Mouse (Mus musculus): ENCODE results near the gene Slc16a5. TPM values are rescaled to one million over a fixed set of nuclear protein-coding genes. Genes with fewer than 3 reads are reported as not detected.

Slc16a5 gene
- 2.6 TPM for polyA plus RNA-seq (2015; fragmentation: Illumina TruSeq; extraction: RNeasy Lipid Tissue Mini Kit (QIAGEN cat#74804); ENCODE audit: insufficient read depth, low read depth, low replicate concordance)

GRCm38 (mm10) chr11:115462243-115462891, at the start of gene Slc16a5:
Slc16a5 (plus strand) TSS chr11:115462474.

DNA sequence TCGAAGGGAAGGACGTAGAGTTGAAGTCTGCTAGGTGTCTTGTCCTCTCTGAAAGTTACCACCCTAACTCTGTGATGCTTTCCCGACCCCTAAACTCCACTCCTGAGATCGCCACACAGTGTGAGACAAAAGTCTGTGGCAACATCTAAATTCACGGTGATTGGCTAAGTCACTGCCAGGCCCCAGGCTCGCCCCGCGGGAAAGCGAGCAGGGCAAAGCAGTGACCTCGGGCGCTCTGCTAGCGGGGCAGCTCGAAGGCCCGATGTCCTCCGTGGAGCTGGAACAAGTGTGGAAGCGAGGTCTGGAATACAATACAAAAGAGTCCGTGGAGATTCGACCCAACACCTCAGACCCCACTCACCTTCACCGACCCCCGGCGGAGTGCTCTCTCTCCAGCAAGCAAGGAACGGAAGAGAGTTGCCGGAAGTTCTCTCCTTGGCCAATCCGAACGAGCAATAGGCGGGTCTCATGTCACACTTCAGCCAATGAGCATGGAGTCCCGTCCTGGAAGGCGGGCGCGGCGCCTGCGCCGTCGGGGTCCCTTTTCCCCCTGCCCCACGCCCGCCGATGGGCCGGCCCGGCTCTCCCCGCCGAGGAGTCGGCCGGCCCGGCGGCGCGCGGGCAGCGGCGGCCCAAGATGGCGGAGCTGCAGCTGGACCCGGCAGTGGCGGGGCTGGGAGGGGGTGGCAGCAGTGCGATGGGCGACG, 42.6 kb upstream of the Slc16a5 start, which contains the start of the genes Atp5h and Kctd2:
TSS of gene Atp5h (minus strand) at position 432 of the 707 bp plus-strand sequence.
TSS of gene Kctd2 (plus strand) at position 598 of the 707 bp plus-strand sequence.

DNA sequence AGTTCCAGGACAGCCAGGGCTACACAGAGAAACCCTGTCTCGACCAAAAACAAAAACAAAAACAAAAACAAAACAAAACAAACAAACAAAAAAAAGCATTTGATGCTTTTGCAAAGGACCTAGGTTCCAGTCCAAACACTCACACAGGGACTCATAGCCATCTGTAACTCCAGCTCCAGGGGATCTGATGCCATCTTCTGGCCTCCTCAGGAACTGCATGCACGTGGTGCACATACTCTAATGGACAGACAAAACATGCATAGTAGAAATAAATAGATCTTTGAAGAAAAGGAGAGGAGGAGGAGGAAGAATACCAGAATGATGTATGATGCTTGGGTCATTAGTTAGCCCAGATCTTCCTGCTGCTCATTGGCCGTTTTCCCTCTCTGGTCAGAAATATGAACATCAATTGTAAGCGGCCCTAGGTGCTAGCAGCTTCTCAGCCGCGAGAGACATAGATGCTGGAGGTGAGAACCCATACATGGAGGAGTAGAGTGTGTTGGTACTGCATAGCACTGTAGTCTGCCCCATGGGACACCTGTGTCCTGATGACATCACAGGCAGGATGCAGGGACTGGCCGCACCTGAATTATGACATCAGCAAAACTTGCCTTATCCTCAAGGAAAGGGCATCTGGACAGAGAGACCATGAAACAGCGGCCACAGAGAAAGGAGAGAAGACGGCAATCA, 22.2 kb upstream of the Slc16a5 start, which contains the start of gene Trim80:
TSS of gene Trim80 (plus strand) at position 640 of the 690 bp plus-strand sequence.

GRCm38 (mm10) chr11:115475025-115475757, 12.9 kb downstream of the Slc16a5 start, which contains the start of gene Armc7:
Armc7 (plus strand) TSS chr11:115475667.

DNA sequence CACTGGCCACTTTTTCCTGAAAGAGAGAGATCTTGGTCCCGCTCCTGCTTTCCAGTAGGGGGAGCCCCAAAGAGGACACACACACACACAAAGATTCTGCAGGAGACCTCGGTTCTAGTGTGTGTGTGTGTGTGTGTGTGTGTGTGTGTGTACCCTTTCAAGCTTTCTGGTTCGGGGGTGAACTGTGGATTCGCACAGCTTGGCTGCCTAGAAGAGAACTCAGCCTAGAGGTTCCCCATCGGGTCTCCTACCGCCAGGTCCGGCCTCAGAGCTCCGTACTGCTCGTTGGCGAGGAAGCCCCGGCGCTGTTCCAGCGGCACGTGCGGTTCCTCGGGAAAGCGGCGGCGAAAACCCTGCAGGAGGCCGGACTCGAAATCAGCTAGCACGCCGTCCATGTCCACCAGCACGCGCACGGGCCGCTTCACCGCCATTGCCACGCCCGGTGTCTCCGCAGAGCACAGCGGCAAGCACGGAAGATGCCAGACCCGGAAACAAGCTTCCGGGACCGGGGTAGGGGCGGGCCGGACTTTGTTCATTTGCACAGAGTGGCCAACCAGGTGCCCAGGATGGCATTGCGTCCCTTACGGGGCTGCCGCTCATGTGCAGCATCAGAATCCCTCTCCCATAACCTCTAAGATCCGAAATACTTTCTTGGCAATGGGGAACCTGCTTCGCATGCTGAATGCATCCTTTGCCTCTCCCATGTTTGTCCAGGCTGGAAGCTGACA, 29.2 kb downstream of the Slc16a5 start, which contains the start of gene Nt5c:
TSS of gene Nt5c (minus strand) at position 507 of the 728 bp plus-strand sequence.

GRCm38 (mm10) chr11:115514238-115514663, 52.0 kb downstream of the Slc16a5 start, which contains the start of gene Jpt1:
Jpt1 (minus strand) TSS chr11:115514387.

Other genes starting within 250 kb of the Slc16a5 start
- gene Grin2c, start 195.2 kb upstream of the Slc16a5 start, polyA plus RNA-seq (2015; fragmentation: Illumina TruSeq; extraction: RNeasy Lipid Tissue Mini Kit (QIAGEN cat#74804); ENCODE audit: insufficient read depth, low read depth, low replicate concordance) = 0.48 TPM
- gene Fdxr, start 185.4 kb upstream of the Slc16a5 start, polyA plus RNA-seq (2015; fragmentation: Illumina TruSeq; extraction: RNeasy Lipid Tissue Mini Kit (QIAGEN cat#74804); ENCODE audit: insufficient read depth, low read depth, low replicate concordance) = 10.5 TPM
- gene Fads6, start 164.8 kb upstream of the Slc16a5 start, polyA plus RNA-seq (2015; fragmentation: Illumina TruSeq; extraction: RNeasy Lipid Tissue Mini Kit (QIAGEN cat#74804); ENCODE audit: insufficient read depth, low read depth, low replicate concordance) = 3.3 TPM
- gene Otop2, start 155.3 kb upstream of the Slc16a5 start, polyA plus RNA-seq (2015; fragmentation: Illumina TruSeq; extraction: RNeasy Lipid Tissue Mini Kit (QIAGEN cat#74804); ENCODE audit: insufficient read depth, low read depth, low replicate concordance) = not detected
- not detected for gene Ush1g, start 140.4 kb upstream of the Slc16a5 start, polyA plus RNA-seq (2015; fragmentation: Illumina TruSeq; extraction: RNeasy Lipid Tissue Mini Kit (QIAGEN cat#74804); ENCODE audit: insufficient read depth, low read depth, low replicate concordance)
- gene Otop3, start 127.7 kb upstream of the Slc16a5 start, polyA plus RNA-seq (2015; fragmentation: Illumina TruSeq; extraction: RNeasy Lipid Tissue Mini Kit (QIAGEN cat#74804); ENCODE audit: insufficient read depth, low read depth, low replicate concordance) = not detected
- 44.2 TPM for gene Hid1, start 94.7 kb upstream of the Slc16a5 start, polyA plus RNA-seq (2015; fragmentation: Illumina TruSeq; extraction: RNeasy Lipid Tissue Mini Kit (QIAGEN cat#74804); ENCODE audit: insufficient read depth, low read depth, low replicate concordance)
- 2.5 TPM for gene Cdr2l, start 80.6 kb upstream of the Slc16a5 start, polyA plus RNA-seq (2015; fragmentation: Illumina TruSeq; extraction: RNeasy Lipid Tissue Mini Kit (QIAGEN cat#74804); ENCODE audit: insufficient read depth, low read depth, low replicate concordance)
- gene Mrpl58, start 58.7 kb upstream of the Slc16a5 start, polyA plus RNA-seq (2015; fragmentation: Illumina TruSeq; extraction: RNeasy Lipid Tissue Mini Kit (QIAGEN cat#74804); ENCODE audit: insufficient read depth, low read depth, low replicate concordance) = 26.4 TPM
- 161 TPM for gene Atp5h, start 42.5 kb upstream of the Slc16a5 start, polyA plus RNA-seq (2015; fragmentation: Illumina TruSeq; extraction: RNeasy Lipid Tissue Mini Kit (QIAGEN cat#74804); ENCODE audit: insufficient read depth, low read depth, low replicate concordance)
- gene Kctd2, start 42.3 kb upstream of the Slc16a5 start, polyA plus RNA-seq (2015; fragmentation: Illumina TruSeq; extraction: RNeasy Lipid Tissue Mini Kit (QIAGEN cat#74804); ENCODE audit: insufficient read depth, low read depth, low replicate concordance) = 19.3 TPM
- not detected for gene Trim80, start 21.9 kb upstream of the Slc16a5 start, polyA plus RNA-seq (2015; fragmentation: Illumina TruSeq; extraction: RNeasy Lipid Tissue Mini Kit (QIAGEN cat#74804); ENCODE audit: insufficient read depth, low read depth, low replicate concordance)
- 1.3 TPM for gene Armc7, start 13.2 kb downstream of the Slc16a5 start, polyA plus RNA-seq (2015; fragmentation: Illumina TruSeq; extraction: RNeasy Lipid Tissue Mini Kit (QIAGEN cat#74804); ENCODE audit: insufficient read depth, low read depth, low replicate concordance)
- 14.2 TPM for gene Nt5c, start 29.4 kb downstream of the Slc16a5 start, polyA plus RNA-seq (2015; fragmentation: Illumina TruSeq; extraction: RNeasy Lipid Tissue Mini Kit (QIAGEN cat#74804); ENCODE audit: insufficient read depth, low read depth, low replicate concordance)
- gene Jpt1, start 51.9 kb downstream of the Slc16a5 start, polyA plus RNA-seq (2015; fragmentation: Illumina TruSeq; extraction: RNeasy Lipid Tissue Mini Kit (QIAGEN cat#74804); ENCODE audit: insufficient read depth, low read depth, low replicate concordance) = 22.4 TPM
- 54.9 TPM for gene Sumo2, start 73.8 kb downstream of the Slc16a5 start, polyA plus RNA-seq (2015; fragmentation: Illumina TruSeq; extraction: RNeasy Lipid Tissue Mini Kit (QIAGEN cat#74804); ENCODE audit: insufficient read depth, low read depth, low replicate concordance)
- gene Nup85, start 102.0 kb downstream of the Slc16a5 start, polyA plus RNA-seq (2015; fragmentation: Illumina TruSeq; extraction: RNeasy Lipid Tissue Mini Kit (QIAGEN cat#74804); ENCODE audit: insufficient read depth, low read depth, low replicate concordance) = 28.3 TPM
- 16.0 TPM for gene Mrps7, start 141.5 kb downstream of the Slc16a5 start, polyA plus RNA-seq (2015; fragmentation: Illumina TruSeq; extraction: RNeasy Lipid Tissue Mini Kit (QIAGEN cat#74804); ENCODE audit: insufficient read depth, low read depth, low replicate concordance)
- 10.9 TPM for gene Gga3, start 141.6 kb downstream of the Slc16a5 start, polyA plus RNA-seq (2015; fragmentation: Illumina TruSeq; extraction: RNeasy Lipid Tissue Mini Kit (QIAGEN cat#74804); ENCODE audit: insufficient read depth, low read depth, low replicate concordance)
- 27.7 TPM for gene Mif4gd, start 150.5 kb downstream of the Slc16a5 start, polyA plus RNA-seq (2015; fragmentation: Illumina TruSeq; extraction: RNeasy Lipid Tissue Mini Kit (QIAGEN cat#74804); ENCODE audit: insufficient read depth, low read depth, low replicate concordance)
- 8.3 TPM for gene Slc25a19, start 165.8 kb downstream of the Slc16a5 start, polyA plus RNA-seq (2015; fragmentation: Illumina TruSeq; extraction: RNeasy Lipid Tissue Mini Kit (QIAGEN cat#74804); ENCODE audit: insufficient read depth, low read depth, low replicate concordance)
- gene Grb2, start 246.1 kb downstream of the Slc16a5 start, polyA plus RNA-seq (2015; fragmentation: Illumina TruSeq; extraction: RNeasy Lipid Tissue Mini Kit (QIAGEN cat#74804); ENCODE audit: insufficient read depth, low read depth, low replicate concordance) = 10.1 TPM

Measured in pancreas, adult 10 weeks (tissue).